Mouse (Mus musculus): Measurements from ENCODE around the gene Hoxd13.

Gene Hoxd13

GRCm38 (mm10) chr2:74710929-74711543 lies 42.9 kb downstream of the Hoxd13 start:
- DNase-seq, result no peak

GRCm38 (mm10) chr2:74711721-74712621 lies 43.9 kb downstream of the Hoxd13 start, which contains the start of the genes Hoxd3 and Hoxd4:
Gene Hoxd3, plus strand, starts transcription at chr2:74711927.
Gene Hoxd4, plus strand, starts transcription at chr2:74711929.
- no peak for DNase-seq

- DNase-seq, result no peak
Observed at GRCm38 (mm10) chr2:74713239-74714150, 45.4 kb downstream of the Hoxd13 start.

- no peak for DNase-seq
Observed at GRCm38 (mm10) chr2:74714156-74714789, 46.2 kb downstream of the Hoxd13 start.

GRCm38 (mm10) chr2:74714881-74715280 lies 46.8 kb downstream of the Hoxd13 start:
- DNase-seq, result no peak

GRCm38 (mm10) chr2:74715504-74716241 lies 47.6 kb downstream of the Hoxd13 start:
- DNase-seq, result peak; percentile 22

- no peak for DNase-seq
Observed at GRCm38 (mm10) chr2:74720384-74720783, 52.3 kb downstream of the Hoxd13 start.

GRCm38 (mm10) chr2:74720955-74721491 lies 52.9 kb downstream of the Hoxd13 start:
- no peak for DNase-seq
